In the genomic region with DNA sequence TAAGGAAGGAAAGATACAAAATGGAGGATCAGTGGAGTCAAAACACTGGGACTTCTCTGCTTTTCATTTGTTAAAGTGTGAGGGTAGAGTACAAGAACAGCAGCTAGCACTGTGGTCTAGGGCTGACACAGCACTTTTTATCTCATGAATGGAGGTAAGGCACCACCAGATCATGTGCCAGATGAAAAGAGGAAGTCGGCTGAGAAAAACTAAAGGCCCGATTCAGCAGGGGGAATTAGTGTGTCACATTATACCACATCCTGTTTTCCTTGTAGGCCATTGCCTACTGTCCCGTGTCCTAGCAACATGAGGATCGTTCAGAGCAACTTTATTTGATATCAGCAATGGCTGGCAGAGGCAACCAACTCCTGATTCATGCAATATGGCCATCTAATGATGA, we compare ENCODE assay signal across 14 mouse cellular contexts. TPM values are rescaled to one million over a fixed set of nuclear protein-coding genes. Genes with fewer than 3 reads are reported as not detected.
DNase-seq lines count a peak whose midpoint lies in the region; ATAC-seq and TF ChIP-seq lines count a peak whose summit lies in the region.
"Had no signal": no experiment of that assay in that cellular context is flagged by ENCODE, and none has a peak within 500 bp of the region (broad histone marks: within the 10 kb centered on the region; RNA-seq: fewer than 3 reads in every experiment).

No protein-coding gene starts in this region.

- ATAC-seq in liver, embryonic 15.5 days (ENCODE audit: insufficient read depth), result peak; percentile 40; the same call in 1 of the 2 replicates

- H3K9ac ChIP-seq in liver, embryonic 15.5 days, result no peak overlapping the region
- H3K9ac ChIP-seq: lung, embryonic 15.5 days had no signal

- no peak for TF ChIP-seq POLR2A in spleen, adult 2 months (IDR thresholded peaks at IDR 0.05; ENCODE audit: low read depth, low read length)

- H3K27me3 ChIP-seq in spleen, adult 2 months (ENCODE audit: control insufficient read depth, insufficient read depth, low read length), result no peaks in the 10 kb centered on the region
- H3K27me3 ChIP-seq in liver, embryonic 15.5 days, result no peaks in the 10 kb centered on the region
- H3K27me3 ChIP-seq in limb, embryonic 10.5 days (ENCODE audit: low read depth, poor library complexity, severe bottlenecking), result no peaks in the 10 kb centered on the region
- H3K27me3 ChIP-seq: lung, embryonic 15.5 days had no signal

- DNase-seq in spleen, adult 2 months (ENCODE audit: low read depth in 1 of 2, low spot score in 2 of 2), result peak; percentile 8 to 69
- DNase-seq in spleen, postnatal 4 days (ENCODE audit: low spot score in 2 of 2), result no peak
- DNase-seq in Muller cell, postnatal 12 days (ENCODE audit: inconsistent ontology term), result peak; percentile 8
- peak; percentile 44 for DNase-seq in skeletal muscle tissue, adult 2 months (ENCODE audit: low read depth, low spot score)
- DNase-seq in limb, embryonic 10.5 days (ENCODE audit: low spot score), result no peak
- no peak for DNase-seq in kidney, postnatal 25 days
- no peak for DNase-seq in kidney, postnatal 36 days
- DNase-seq: right cerebral cortex, postnatal 14 days; thymus, postnatal 14 days had no signal

- WGBS in spleen, adult 2 months, result 3% methylated on average over 4 of the region's 4 CpGs
- WGBS in liver, embryonic 15.5 days (ENCODE audit: insufficient replicate concordance), result 15% methylated on average over 4 of the region's 4 CpGs
- WGBS in limb, embryonic 10.5 days, result 85% methylated on average over 4 of the region's 4 CpGs

- no peaks in the 10 kb centered on the region for H3K36me3 ChIP-seq in spleen, adult 2 months (ENCODE audit: control insufficient read depth, insufficient read depth, low read length)
- H3K36me3 ChIP-seq in liver, embryonic 15.5 days (replicated peaks), result no peaks in the 10 kb centered on the region
- no peaks in the 10 kb centered on the region for H3K36me3 ChIP-seq in limb, embryonic 10.5 days
- H3K36me3 ChIP-seq: lung, embryonic 15.5 days had no signal

- no peak for TF ChIP-seq CTCF in spleen, adult 2 months (IDR thresholded peaks at IDR 0.05; ENCODE audit: extremely low read depth, insufficient read depth, insufficient read length, insufficient replicate concordance)

- H3K27ac ChIP-seq in spleen, adult 2 months (ENCODE audit: insufficient read depth, low read length), result no peak overlapping the region
- no peak overlapping the region for H3K27ac ChIP-seq in liver, embryonic 15.5 days (replicated peaks)
- H3K27ac ChIP-seq in limb, embryonic 10.5 days, result no peak overlapping the region
- H3K27ac ChIP-seq: layer of hippocampus, adult 2 months; lung, embryonic 15.5 days had no signal

- no peak overlapping the region for H3K4me2 ChIP-seq in liver, embryonic 15.5 days
- H3K4me2 ChIP-seq: lung, embryonic 15.5 days had no signal

- H3K9me3 ChIP-seq in liver, embryonic 15.5 days (replicated peaks), result no peaks in the 10 kb centered on the region
- H3K9me3 ChIP-seq in limb, embryonic 10.5 days (replicated peaks), result no peaks in the 10 kb centered on the region
- H3K9me3 ChIP-seq: lung, embryonic 15.5 days had no signal

- no peaks in the 10 kb centered on the region for H3K4me1 ChIP-seq in spleen, adult 2 months (ENCODE audit: control insufficient read depth, insufficient read depth, insufficient read length)
- no peaks in the 10 kb centered on the region for H3K4me1 ChIP-seq in liver, embryonic 15.5 days (replicated peaks)
- no peaks in the 10 kb centered on the region for H3K4me1 ChIP-seq in limb, embryonic 10.5 days
- H3K4me1 ChIP-seq: lung, embryonic 15.5 days had no signal

- no peak overlapping the region for H3K4me3 ChIP-seq in spleen, adult 2 months (ENCODE audit: extremely low read depth, insufficient read depth, insufficient read length)
- H3K4me3 ChIP-seq in liver, embryonic 15.5 days (replicated peaks), result no peak overlapping the region
- no peak overlapping the region for H3K4me3 ChIP-seq in limb, embryonic 10.5 days
- H3K4me3 ChIP-seq: layer of hippocampus, adult 2 months; lung, embryonic 15.5 days; myocyte had no signal

RNA-seq across cellular contexts. Expression of gene Cxcl5, which starts 17.1 kb away (rescaled TPM):
- polyA plus RNA-seq in spleen, adult 2 months (2012; rRNA removed), result 1.1 and 2.0 TPM in 2 replicates
- polyA plus RNA-seq in liver, embryonic 15.5 days (2015; fragmentation: Nextera tagmentation; extraction: Ambion mirVana), result 0.40 and 0.69 TPM in 2 replicates
- 0.20 TPM in 1 of 2 replicates, not detected in the other for polyA plus RNA-seq in limb, embryonic 10.5 days (2016; fragmentation: Nextera tagmentation; extraction: Ambion mirVana)
- polyA plus RNA-seq: lung, embryonic 15.5 days had no signal

RNA-seq across cellular contexts. Expression of gene Ppbp, which starts 26.3 kb away (rescaled TPM):
- 309 and 337 TPM in 2 replicates for polyA plus RNA-seq in spleen, adult 2 months (2012; rRNA removed)
- polyA plus RNA-seq in liver, embryonic 15.5 days (2015; fragmentation: Nextera tagmentation; extraction: Ambion mirVana), result 141 and 147 TPM in 2 replicates
- 6.3 and 8.3 TPM in 2 replicates for polyA plus RNA-seq in limb, embryonic 10.5 days (2016; fragmentation: Nextera tagmentation; extraction: Ambion mirVana)

RNA-seq across cellular contexts. Expression of gene Pf4, which starts 30.2 kb away (rescaled TPM):
- 189 and 240 TPM in 2 replicates for polyA plus RNA-seq in spleen, adult 2 months (2012; rRNA removed)
- 267 and 300 TPM in 2 replicates for polyA plus RNA-seq in liver, embryonic 15.5 days (2015; fragmentation: Nextera tagmentation; extraction: Ambion mirVana)
- 32.4 and 43.9 TPM in 2 replicates for polyA plus RNA-seq in limb, embryonic 10.5 days (2016; fragmentation: Nextera tagmentation; extraction: Ambion mirVana)
- polyA plus RNA-seq: myocyte had no signal

RNA-seq across cellular contexts. Expression of gene Cxcl3, which starts 43.9 kb away (rescaled TPM):
- polyA plus RNA-seq in spleen, adult 2 months (2012; rRNA removed), result 0.06 TPM in 1 of 2 replicates, not detected in the other
- not detected in 2 replicates for polyA plus RNA-seq in liver, embryonic 15.5 days (2015; fragmentation: Nextera tagmentation; extraction: Ambion mirVana)
- not detected in 2 replicates for polyA plus RNA-seq in limb, embryonic 10.5 days (2016; fragmentation: Nextera tagmentation; extraction: Ambion mirVana)
- polyA plus RNA-seq: intestine, embryonic 14.5 days; myocyte had no signal

RNA-seq across cellular contexts. Expression of gene Cxcl15, which starts 52.3 kb away (rescaled TPM):
- not detected in 2 replicates for polyA plus RNA-seq in spleen, adult 2 months (2012; rRNA removed)
- not detected in 2 replicates for polyA plus RNA-seq in liver, embryonic 15.5 days (2015; fragmentation: Nextera tagmentation; extraction: Ambion mirVana)
- not detected in 2 replicates for polyA plus RNA-seq in limb, embryonic 10.5 days (2016; fragmentation: Nextera tagmentation; extraction: Ambion mirVana)
- polyA plus RNA-seq: myocyte had no signal

Comparison
In these comparisons a context has a peak if more than half of its experiments do, and no peak if none do; other contexts are left out.
1. DNase-seq: peak in spleen, adult 2 months (2 of 2), Muller cell, postnatal 12 days (single experiment) and skeletal muscle tissue, adult 2 months (single experiment); none in spleen, postnatal 4 days (0 of 2), limb, embryonic 10.5 days (single experiment), kidney, postnatal 25 days (0 of 2) and kidney, postnatal 36 days (0 of 2).
2. RNA of gene Ppbp, which starts 26.3 kb away (polyA plus RNA-seq): 309 to 337 TPM in spleen, adult 2 months and 141 to 147 TPM in liver, embryonic 15.5 days; 6.3 to 8.3 TPM in limb, embryonic 10.5 days; every median in the first group is over 10 times any median in the second.